Mouse (Mus musculus): Measurements from ENCODE around the gene Ssbp3.

DNA sequence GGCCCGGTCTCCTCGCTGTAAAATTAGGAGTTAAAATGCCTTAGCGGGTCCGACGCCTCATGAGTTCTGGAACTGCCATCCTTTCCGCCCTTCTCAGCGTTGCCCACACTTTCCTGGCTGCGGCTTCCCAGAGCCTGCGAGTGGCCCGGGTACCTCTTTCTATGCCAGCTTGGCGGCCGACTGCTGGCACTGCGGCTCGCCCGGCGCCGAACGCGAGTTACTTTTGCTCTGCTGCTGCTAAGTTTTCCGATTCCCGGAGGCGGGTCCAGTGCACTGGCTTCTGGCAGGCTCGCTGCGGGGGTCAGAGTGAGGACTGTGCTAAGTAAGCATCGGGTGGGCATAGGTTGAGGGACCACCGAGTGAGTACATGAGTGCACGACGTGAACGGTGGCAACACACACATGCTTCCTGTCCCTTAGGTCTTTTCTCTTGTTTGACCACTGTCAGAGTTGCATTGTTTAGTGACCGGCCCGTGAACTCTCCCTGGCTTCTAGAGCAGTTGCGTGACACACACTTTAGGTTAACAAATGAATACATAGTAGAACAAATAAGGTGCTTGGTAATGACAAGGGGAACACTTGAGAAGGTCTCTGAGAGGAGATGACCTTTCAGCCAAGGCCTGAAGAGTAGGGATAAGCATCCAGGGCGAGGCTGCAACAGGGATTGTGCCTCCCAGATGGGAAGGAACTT lies 156.8 kb downstream of the Ssbp3 start:
- TF ChIP-seq CTCF (IDR thresholded peaks at IDR 0.05; ENCODE audit: borderline replicate concordance, extremely low read depth, insufficient read depth, insufficient read length) (no peak), POLR2A (IDR thresholded peaks at IDR 0.05; ENCODE audit: borderline replicate concordance, extremely low read depth, insufficient read depth, insufficient read length, poor library complexity, severe bottlenecking) (no peak)

Measured in brain, embryonic 14.5 days (tissue).